Mouse (Mus musculus) layer of hippocampus, adult 11-12 months (tissue): Measurements from ENCODE around the gene Tdrd3.
A peak's percentile ranks its signal among the peaks of the same experiment; 100 is the strongest.

Experiments
- DNase-seq: peaks from one replicate; pipeline ENCODE4 v3.0.0; 2022; ENCODE audit warnings: low spot score

Tdrd3 gene

GRCm38 (mm10) chr14:87566211-87566610 is 149.8 kb downstream of the Tdrd3 start:
- peak; percentile 57 for DNase-seq

- peak; percentile 42 for DNase-seq
Measured at GRCm38 (mm10) chr14:87567034-87567461, 150.6 kb downstream of the Tdrd3 start.

GRCm38 (mm10) chr14:87567626-87568446 is 151.4 kb downstream of the Tdrd3 start:
- peak; percentile 30 for DNase-seq

DNA sequence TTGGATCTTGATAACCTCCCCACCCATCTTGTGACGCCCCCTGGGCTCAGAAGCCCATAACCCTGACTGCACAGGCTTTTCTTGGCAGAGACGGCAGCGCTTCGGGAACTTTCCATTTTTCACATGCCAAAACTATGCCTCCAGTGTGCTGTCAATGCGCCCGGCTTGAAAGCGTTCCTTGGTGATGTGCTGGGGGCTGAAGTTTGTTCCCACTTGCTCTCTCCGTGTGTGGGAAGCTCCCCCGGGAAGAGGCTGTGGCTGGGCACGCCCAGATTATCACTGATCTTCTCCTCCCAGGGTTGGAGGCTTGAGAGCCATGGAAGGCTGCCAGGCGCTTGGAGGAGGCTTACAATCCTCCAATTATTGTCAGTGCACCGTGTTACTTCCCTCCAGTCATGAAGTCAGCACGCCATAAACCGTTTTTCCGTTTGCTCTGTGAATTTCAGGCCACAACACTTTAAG is 152.0 kb downstream of the Tdrd3 start:
- peak; percentile 62 for DNase-seq

DNA sequence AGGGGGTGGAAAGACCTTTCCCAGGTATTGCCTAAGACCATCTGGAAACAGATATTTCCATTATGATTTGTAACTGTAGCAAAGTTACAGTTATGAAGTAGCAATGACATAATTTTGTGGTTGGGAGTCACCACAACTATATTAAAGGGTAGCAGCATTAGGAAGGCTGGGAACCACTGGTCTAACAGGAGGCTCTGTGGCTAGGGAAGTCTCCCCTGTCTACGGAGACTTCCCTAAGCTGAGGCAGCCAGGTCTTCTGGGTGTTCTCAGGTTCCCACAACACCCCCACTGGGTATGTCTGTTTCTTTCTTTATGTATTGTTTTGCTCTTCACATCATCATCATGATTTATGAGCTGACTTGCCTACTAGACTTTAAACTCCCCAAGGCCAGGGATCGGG is 153.0 kb downstream of the Tdrd3 start:
- no peak for DNase-seq

GRCm38 (mm10) chr14:87572453-87572852 is 156.0 kb downstream of the Tdrd3 start:
- DNase-seq = no peak

GRCm38 (mm10) chr14:87582610-87583009 is 166.2 kb downstream of the Tdrd3 start:
- no peak for DNase-seq
